Mouse (Mus musculus) liver, embryonic 14.5 days (tissue): ENCODE measurements around the gene Fgfr1op2.

Experiments used
- CTCF ChIP-seq: IDR thresholded peaks from 2 replicates; pipeline ENCODE4 v1.5.1; 2016; ENCODE audit warnings: antibody characterized with exemption, low read depth, control low read depth
- EP300 ChIP-seq: IDR thresholded peaks from 2 replicates; pipeline ENCODE4 v1.6.1; 2016; ENCODE audit warnings: antibody characterized with exemption, low read depth

DNA sequence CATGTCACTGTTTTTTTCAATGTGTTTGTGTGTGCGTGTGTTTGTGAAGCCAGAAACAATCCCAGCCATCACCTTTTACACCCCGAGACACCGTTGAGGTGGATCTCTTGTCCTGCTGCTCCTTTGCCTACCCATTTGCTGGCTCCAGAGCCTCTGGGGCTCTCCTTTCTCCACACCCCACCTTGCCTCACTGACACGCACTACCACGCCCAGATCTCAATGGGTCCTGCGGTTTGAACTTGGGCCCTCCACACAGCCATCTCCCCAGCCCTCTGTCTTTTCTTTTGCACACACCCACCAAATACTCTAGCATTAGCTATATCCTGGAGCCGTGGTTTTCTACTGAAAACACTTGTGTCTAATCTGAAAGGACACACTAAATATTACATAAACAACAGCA, 34.9 kb downstream of the Fgfr1op2 start:
- TF ChIP-seq CTCF (no peak), EP300 (no peak)
